Mouse (Mus musculus) ES-Bruce4 (cell line): ENCODE data around the gene Cep170.

Experiments
- EP300 ChIP-seq: IDR thresholded peaks from 2 replicates; pipeline ENCODE4 v1.6.1; 2011; ENCODE audit warnings: low read depth, low read length; ENCODE audit not compliant: insufficient read depth
- POLR2A ChIP-seq: IDR thresholded peaks from one replicate; pipeline ENCODE4 v1.8.1; 2011; ENCODE audit warnings: low read length; ENCODE audit not compliant: insufficient read depth

DNA sequence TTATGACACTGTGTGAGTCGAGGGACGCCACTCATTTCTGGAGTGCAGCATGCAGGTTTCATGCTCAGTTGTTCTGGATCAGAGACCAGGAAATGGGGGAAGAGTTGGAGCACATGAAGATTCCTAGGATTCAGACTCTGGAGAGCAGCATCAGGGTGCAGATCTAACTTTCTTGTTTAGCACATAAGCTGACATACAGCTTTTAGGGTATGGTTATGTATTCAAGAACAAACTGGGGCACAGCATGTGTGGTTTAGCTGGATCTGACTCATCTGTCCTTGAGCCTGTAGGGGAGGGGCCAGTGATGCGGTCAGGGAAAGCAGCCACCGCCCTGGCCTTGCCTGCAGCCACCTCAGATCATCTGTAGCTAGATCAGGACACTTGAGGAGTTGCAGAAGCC, 13.5 kb upstream of the Cep170 start:
- no peak for TF ChIP-seq EP300
- TF ChIP-seq POLR2A = no peak
